Mouse (Mus musculus) kidney, embryonic 15.5 days (tissue): ENCODE measurements at regions not wholly inside any gene's neighbourhood (a gene's known extent, or its start where the extent isn't known, plus 50 kb on each side); places are given as distances from the start of the nearest gene placed in this dataset.

Experiments used
- ATAC-seq: fragments of 200-750 bp; cut with Nextera tagmentation; replicated peaks from 2 replicates; pipeline ENCODE4 v1.8.0; 2017; ENCODE audit warnings: moderate TSS enrichment; ENCODE audit not compliant: low FRiP score
- H3K27ac ChIP-seq: fragments of 300-500 bp; sonication (generic); 2 replicates; pipeline ENCODE4 v1.5.1; 2015; ENCODE audit warnings: mild to moderate bottlenecking, inconsistent platforms
- H3K27me3 ChIP-seq: fragments of 300-500 bp; sonication (generic); 2 replicates; pipeline ENCODE4 v1.6.1; 2015; ENCODE audit warnings: inconsistent platforms
- H3K36me3 ChIP-seq: fragments of 300-500 bp; sonication (generic); 2 replicates; pipeline ENCODE4 v1.6.1; 2015; ENCODE audit warnings: inconsistent platforms
- H3K4me1 ChIP-seq: fragments of 300-500 bp; sonication (generic); 2 replicates; pipeline ENCODE4 v1.6.1; 2015; ENCODE audit warnings: inconsistent platforms
- H3K4me2 ChIP-seq: fragments of 300-500 bp; sonication (generic); 2 replicates; pipeline ENCODE4 v1.6.1; 2015; ENCODE audit warnings: moderate library complexity, mild to moderate bottlenecking, inconsistent platforms
- H3K4me3 ChIP-seq: fragments of 300-500 bp; sonication (generic); replicated peaks from 2 replicates; pipeline ENCODE4 v1.5.1; 2015; ENCODE audit warnings: mild to moderate bottlenecking, inconsistent platforms
- H3K9ac ChIP-seq: fragments of 300-500 bp; sonication (generic); 2 replicates; pipeline ENCODE4 v1.6.1; 2015; ENCODE audit warnings: mild to moderate bottlenecking, inconsistent platforms
- H3K9me3 ChIP-seq: fragments of 300-500 bp; sonication (generic); replicated peaks from 2 replicates; pipeline ENCODE4 v1.6.1; 2016; ENCODE audit warnings: inconsistent platforms
- WGBS: fragments of 180-500 bp; shearing (Covaris S2); methylation state at CpG from one replicate; pipeline ENCODE4 v1.1.7; 2015; ENCODE audit warnings: mixed read lengths; 5-methylcytosine and 5-hydroxymethylcytosine counted together

DNA sequence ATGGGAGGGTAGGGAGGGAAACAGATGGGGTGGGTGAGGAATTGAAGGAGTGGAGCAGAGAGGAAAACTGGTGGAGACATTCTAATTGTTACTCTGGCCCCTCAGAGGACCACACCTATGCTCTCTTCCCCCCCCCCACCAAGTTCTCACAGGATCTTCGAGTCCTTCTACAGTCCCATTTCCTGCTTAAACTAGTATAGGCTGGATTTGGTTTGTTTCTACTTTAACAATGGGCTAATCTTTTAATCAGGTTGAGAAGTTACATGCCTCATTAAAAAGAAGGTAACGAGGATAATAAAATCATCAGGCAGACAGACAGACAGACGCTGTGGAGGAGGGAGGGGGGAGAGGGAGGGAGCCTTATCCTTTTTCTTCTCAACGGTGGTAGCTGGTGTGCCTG, 167.7 kb upstream of the Prok2 start:
- Histone ChIP-seq H3K27me3 (peaks cover 75% of the 10 kb centered on the region), H3K4me1 (peaks cover 12% of the 10 kb centered on the region; the same call in 1 of the 2 replicates), H3K36me3 (no peaks in the 10 kb centered on the region), H3K4me2 (no peak overlapping the region), H3K9me3 (no peaks in the 10 kb centered on the region), H3K4me3 (no peak overlapping the region), H3K27ac (no peak overlapping the region), H3K9ac (no peak overlapping the region)
- WGBS: 16% methylated on average over 4 of the region's 4 CpGs
- no peak for ATAC-seq

DNA sequence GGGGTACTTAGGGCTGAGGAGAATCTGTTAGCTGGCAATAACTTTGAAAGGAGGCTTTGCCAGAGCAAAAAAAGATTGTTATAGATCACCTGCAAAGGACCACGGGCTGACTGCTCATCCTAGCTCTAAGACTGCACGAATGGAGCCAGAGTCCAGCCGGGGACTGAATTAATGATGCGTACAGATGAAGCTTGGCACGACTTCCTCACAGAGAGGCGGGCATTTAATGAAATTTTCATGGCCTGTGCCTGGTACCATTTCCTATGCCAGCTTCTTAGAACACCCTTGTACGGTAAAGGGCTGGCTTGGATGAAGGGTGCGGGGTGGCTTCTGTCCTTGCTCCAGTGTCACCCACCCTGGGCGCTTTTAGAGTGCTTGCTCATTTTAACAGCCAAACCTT, 166.0 kb upstream of the Prok2 start:
- no peaks in the 10 kb centered on the region for H3K9me3 ChIP-seq
- H3K4me2 ChIP-seq: no peak overlapping the region
- H3K9ac ChIP-seq: no peak overlapping the region
- H3K4me1 ChIP-seq: peaks cover 12% of the 10 kb centered on the region; the same call in 1 of the 2 replicates
- H3K36me3 ChIP-seq: no peaks in the 10 kb centered on the region
- peaks cover 68% of the 10 kb centered on the region for H3K27me3 ChIP-seq
- WGBS: 70% methylated on average over 9 of the region's 9 CpGs
- no peak for ATAC-seq
- H3K27ac ChIP-seq: no peak overlapping the region
- no peak overlapping the region for H3K4me3 ChIP-seq

DNA sequence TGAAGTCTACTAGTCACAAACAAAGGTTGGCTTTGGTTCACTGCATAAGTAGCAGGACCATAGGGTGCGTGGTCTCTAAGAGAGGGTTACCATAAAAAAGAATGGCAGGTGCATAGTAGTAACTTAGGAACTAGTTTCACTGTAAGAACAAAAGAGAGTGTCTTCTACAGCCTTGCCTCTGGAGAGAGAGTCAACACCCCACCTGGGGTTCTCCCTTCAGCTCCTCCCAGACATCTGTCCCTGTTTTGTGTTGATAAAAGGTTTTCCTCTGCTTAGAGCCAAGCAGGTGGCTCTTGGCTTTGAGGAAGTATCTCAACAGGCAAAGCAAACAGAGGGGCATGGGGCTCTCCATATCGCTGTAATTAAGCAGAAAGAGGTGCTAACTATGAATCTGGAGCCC, 165.6 kb upstream of the Prok2 start:
- Histone ChIP-seq H3K4me2 (no peak overlapping the region), H3K36me3 (no peaks in the 10 kb centered on the region), H3K27me3 (peaks cover 64% of the 10 kb centered on the region), H3K4me1 (peaks cover 12% of the 10 kb centered on the region; the same call in 1 of the 2 replicates), H3K4me3 (no peak overlapping the region), H3K27ac (no peak overlapping the region), H3K9me3 (no peaks in the 10 kb centered on the region), H3K9ac (no peak overlapping the region)
- 74% methylated on average over 2 of the region's 2 CpGs for WGBS
- ATAC-seq: no peak

DNA sequence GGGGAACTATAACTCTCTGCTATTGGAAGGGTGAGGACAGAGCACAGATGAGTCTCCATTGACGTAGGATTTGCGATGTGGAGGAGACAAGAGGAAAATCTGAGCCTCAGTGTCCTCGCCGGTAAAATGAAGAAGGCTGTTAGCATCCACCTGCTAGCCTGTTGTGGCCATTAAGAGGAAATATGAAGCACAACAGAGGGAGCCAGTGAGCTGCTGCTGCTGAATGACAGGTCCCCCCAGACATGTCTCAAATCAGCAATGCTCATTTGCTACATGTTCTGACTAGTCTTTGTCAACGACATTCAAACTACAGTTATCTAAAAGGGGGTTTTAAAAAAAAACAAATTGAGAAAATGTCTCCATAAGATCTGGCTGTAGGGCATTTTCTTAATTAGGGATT, 164.6 kb upstream of the Prok2 start:
- 80% methylated on average over 5 of the region's 5 CpGs for WGBS
- ATAC-seq: no peak
- H3K36me3 ChIP-seq: no peaks in the 10 kb centered on the region
- H3K9ac ChIP-seq: no peak overlapping the region
- H3K27me3 ChIP-seq: peaks cover 59% of the 10 kb centered on the region
- H3K4me3 ChIP-seq: no peak overlapping the region
- H3K27ac ChIP-seq: no peak overlapping the region
- no peak overlapping the region for H3K4me2 ChIP-seq
- no peaks in the 10 kb centered on the region for H3K9me3 ChIP-seq
- H3K4me1 ChIP-seq: peaks cover 12% of the 10 kb centered on the region; the same call in 1 of the 2 replicates

DNA sequence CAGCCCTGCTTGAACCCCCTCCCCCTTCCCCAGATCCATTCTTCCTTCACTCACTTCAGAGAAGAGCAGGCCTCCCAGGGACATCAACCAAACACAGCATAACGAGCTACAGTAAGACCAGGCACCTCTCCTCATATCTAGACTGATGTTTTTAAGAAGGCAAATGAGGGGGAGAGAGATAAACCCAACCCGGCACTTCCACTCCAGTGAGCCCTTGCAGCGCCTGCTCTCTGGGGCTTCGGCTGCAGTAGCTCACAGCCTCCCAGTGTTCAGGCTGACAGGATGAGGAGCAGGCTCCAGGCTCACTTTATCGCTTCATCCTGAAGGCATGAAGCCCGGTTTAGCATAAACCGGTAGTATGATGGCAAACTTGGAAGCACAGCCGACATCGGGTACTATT, 162.9 kb upstream of the Prok2 start:
- H3K4me3 ChIP-seq: no peak overlapping the region
- no peak overlapping the region for H3K4me2 ChIP-seq
- no peak for ATAC-seq
- WGBS: 28% methylated on average over 9 of the region's 9 CpGs
- H3K9me3 ChIP-seq: no peaks in the 10 kb centered on the region
- peaks cover 10% of the 10 kb centered on the region for H3K4me1 ChIP-seq
- no peak overlapping the region for H3K9ac ChIP-seq
- peaks cover 53% of the 10 kb centered on the region for H3K27me3 ChIP-seq
- H3K27ac ChIP-seq: no peak overlapping the region
- H3K36me3 ChIP-seq: no peaks in the 10 kb centered on the region

DNA sequence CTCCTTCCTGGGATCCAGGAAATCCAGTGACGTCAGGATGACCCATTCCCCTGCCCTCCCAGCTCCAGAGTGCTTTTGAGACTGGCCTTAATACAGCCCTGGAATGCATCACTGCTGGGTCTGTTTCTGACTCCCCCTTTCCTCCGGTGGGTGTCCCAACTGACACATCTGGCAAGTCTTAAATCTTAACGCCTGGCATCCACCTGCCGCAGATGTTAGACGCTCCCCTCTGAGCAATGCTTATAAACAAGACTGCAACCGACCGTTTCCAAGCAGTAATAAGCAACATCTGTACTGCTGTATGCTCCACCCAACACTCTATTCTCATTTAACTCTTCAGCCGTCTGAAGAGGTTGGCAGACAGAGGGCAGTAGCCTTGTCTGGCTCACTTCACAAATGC, 161.7 kb upstream of the Prok2 start:
- no peaks in the 10 kb centered on the region for H3K9me3 ChIP-seq
- ATAC-seq: no peak
- no peak overlapping the region for H3K27ac ChIP-seq
- no peak overlapping the region for H3K4me2 ChIP-seq
- H3K4me1 ChIP-seq: peaks cover 17% of the 10 kb centered on the region
- 48% methylated on average over 8 of the region's 8 CpGs for WGBS
- H3K9ac ChIP-seq: no peak overlapping the region
- H3K36me3 ChIP-seq: no peaks in the 10 kb centered on the region
- H3K27me3 ChIP-seq: peaks cover 53% of the 10 kb centered on the region
- H3K4me3 ChIP-seq: no peak overlapping the region

DNA sequence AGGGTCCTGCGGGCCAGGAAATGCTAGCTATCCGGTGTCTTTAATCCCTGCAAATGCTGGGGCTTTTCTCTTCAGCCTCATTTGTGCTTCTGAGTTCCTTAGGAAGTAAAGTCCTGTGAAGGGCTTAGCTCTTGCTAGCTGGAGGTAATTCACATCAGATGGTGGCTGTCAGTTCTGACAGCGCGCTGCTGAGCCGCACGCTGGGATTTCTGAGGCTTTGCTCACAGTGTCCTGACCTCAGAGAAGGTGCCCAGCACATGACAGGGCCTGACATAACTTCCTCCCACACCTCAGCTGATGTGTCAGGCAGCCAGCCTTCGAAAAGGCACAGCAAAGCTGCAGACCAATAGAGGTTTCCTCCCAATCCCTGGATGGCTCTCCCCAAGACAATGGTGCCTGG, 158.6 kb upstream of the Prok2 start:
- Histone ChIP-seq H3K4me1 (peaks cover 17% of the 10 kb centered on the region), H3K9me3 (no peaks in the 10 kb centered on the region), H3K9ac (no peak overlapping the region), H3K27ac (no peak overlapping the region), H3K4me2 (no peak overlapping the region), H3K36me3 (no peaks in the 10 kb centered on the region), H3K27me3 (peaks cover 37% of the 10 kb centered on the region), H3K4me3 (no peak overlapping the region)
- 14% methylated on average over 7 of the region's 7 CpGs for WGBS
- ATAC-seq: no peak

DNA sequence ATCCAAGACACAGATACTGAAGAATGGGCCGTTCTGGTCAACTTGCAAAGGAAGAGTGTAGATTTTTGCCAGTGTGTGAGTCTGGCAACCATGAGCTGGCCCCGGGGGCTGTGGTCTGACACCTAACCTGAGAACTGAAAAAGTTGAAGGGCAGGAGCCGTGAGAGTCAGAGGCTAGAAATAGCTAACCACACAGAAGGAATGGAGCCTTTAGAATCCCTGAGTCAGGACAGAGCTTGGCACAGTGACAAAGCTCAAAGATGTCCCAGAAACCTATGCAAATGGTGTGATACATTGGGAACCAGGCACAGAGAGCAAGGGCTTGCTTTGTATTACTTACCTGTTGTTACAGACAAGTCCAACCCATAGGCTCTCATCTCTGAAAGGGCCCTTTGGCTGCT, 157.9 kb upstream of the Prok2 start:
- Histone ChIP-seq H3K27me3 (peaks cover 31% of the 10 kb centered on the region), H3K4me3 (no peak overlapping the region), H3K4me2 (no peak overlapping the region), H3K36me3 (no peaks in the 10 kb centered on the region), H3K9me3 (no peaks in the 10 kb centered on the region), H3K9ac (no peak overlapping the region), H3K4me1 (peaks cover 14% of the 10 kb centered on the region), H3K27ac (no peak overlapping the region)
- no peak for ATAC-seq
- 69% methylated on average over 3 of the region's 3 CpGs for WGBS

DNA sequence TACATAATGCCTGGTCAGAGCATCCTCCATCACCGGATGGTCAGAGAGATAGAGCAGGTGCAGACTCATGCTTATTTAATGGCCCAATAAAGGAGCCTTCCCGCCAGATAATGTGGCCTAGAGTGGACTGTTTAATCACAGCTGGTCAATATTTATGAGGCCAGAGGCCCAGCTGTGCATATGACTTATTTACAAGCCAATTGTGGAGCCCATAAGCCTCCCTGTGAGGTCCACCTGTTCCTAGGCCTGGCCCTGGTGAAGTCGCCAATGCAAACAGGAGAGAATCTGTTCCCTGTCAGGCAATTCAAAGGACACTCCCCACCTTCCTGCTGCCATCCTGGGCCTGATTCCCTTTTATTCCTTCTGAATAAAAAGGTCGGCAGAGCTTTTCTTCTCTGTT, 155.4 kb upstream of the Prok2 start:
- H3K9ac ChIP-seq: no peak overlapping the region
- H3K27ac ChIP-seq: no peak overlapping the region
- H3K4me3 ChIP-seq: no peak overlapping the region
- H3K4me2 ChIP-seq: no peak overlapping the region
- no peak for ATAC-seq
- H3K9me3 ChIP-seq: no peaks in the 10 kb centered on the region
- WGBS: 56% methylated on average over 4 of the region's 4 CpGs
- H3K36me3 ChIP-seq: no peaks in the 10 kb centered on the region
- H3K4me1 ChIP-seq: peaks cover 13% of the 10 kb centered on the region
- peaks cover 19% of the 10 kb centered on the region for H3K27me3 ChIP-seq

DNA sequence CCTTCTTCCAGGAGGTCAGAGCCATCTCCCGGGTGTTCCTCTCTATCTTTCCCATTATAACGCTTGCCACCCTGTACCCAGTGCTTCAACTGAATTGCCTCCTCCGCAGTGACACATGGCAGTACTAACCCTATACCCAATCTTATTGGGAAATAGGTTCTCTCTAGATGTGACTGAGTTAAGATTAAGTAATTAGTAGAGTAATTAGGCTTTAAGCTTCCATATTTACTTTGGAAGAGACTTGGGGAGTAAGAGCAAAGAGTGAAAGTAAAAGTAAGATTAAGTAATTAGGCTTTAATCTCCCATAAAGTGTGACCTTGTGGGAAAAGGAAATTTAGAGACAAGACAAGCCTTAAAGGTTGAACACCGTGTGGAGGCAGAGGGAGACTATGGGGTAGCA, 148.7 kb upstream of the Prok2 start:
- no peaks in the 10 kb centered on the region for H3K4me1 ChIP-seq
- no peaks in the 10 kb centered on the region for H3K9me3 ChIP-seq
- no peaks in the 10 kb centered on the region for H3K27me3 ChIP-seq
- WGBS: 84% methylated on average over 4 of the region's 4 CpGs
- no peaks in the 10 kb centered on the region for H3K36me3 ChIP-seq
- no peak overlapping the region for H3K9ac ChIP-seq
- H3K4me3 ChIP-seq: no peak overlapping the region
- no peak for ATAC-seq
- no peak overlapping the region for H3K4me2 ChIP-seq
- no peak overlapping the region for H3K27ac ChIP-seq

DNA sequence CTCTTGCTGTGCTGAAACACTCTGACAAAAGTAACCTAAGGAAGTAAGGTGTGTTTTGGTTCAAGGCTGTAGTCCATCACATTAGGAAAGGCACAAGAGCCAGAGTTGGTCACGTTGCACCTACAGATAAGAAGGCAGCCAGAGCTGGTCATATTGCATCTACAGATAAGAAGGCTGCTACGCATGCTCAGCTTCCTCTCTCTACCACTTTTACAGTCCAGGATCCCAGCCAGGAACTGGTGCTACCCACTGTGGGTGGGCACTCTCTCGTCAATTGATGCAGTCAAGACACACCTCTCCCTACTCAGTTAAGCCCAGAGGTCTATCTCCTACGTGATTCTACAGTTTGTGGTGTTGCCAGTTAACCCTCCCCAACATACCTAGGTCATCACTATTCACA, 147.8 kb upstream of the Prok2 start:
- WGBS: 73% methylated on average over 4 of the region's 4 CpGs
- no peak overlapping the region for H3K4me2 ChIP-seq
- H3K4me1 ChIP-seq: no peaks in the 10 kb centered on the region
- no peak overlapping the region for H3K9ac ChIP-seq
- H3K9me3 ChIP-seq: no peaks in the 10 kb centered on the region
- no peak overlapping the region for H3K4me3 ChIP-seq
- no peak for ATAC-seq
- H3K36me3 ChIP-seq: no peaks in the 10 kb centered on the region
- no peak overlapping the region for H3K27ac ChIP-seq
- H3K27me3 ChIP-seq: no peaks in the 10 kb centered on the region

DNA sequence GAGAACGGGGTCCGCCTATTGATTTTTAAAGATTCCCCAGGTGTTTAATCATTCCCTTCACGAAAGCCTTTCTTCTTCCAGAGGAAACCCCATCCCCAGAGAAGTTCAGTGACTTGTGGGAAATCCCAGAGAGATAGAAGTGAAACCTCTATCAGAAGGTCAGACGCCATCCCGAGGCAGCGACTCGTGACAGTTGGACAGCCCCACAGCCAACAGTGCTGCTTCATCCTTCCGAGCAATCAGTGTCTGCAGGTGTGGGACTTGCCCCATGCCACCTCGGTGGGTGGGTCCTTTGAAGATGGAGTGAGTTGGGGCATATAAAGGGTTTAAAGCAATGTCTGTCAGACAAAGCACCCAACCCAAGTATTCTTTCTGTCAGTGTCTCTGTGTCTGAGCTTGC, 139.9 kb upstream of the Prok2 start:
- Histone ChIP-seq H3K4me2 (no peak overlapping the region), H3K27ac (no peak overlapping the region), H3K4me3 (no peak overlapping the region), H3K9me3 (no peaks in the 10 kb centered on the region), H3K4me1 (no peaks in the 10 kb centered on the region), H3K36me3 (no peaks in the 10 kb centered on the region), H3K27me3 (no peaks in the 10 kb centered on the region), H3K9ac (no peak overlapping the region)
- no peak for ATAC-seq
- WGBS: 65% methylated on average over 9 of the region's 9 CpGs

DNA sequence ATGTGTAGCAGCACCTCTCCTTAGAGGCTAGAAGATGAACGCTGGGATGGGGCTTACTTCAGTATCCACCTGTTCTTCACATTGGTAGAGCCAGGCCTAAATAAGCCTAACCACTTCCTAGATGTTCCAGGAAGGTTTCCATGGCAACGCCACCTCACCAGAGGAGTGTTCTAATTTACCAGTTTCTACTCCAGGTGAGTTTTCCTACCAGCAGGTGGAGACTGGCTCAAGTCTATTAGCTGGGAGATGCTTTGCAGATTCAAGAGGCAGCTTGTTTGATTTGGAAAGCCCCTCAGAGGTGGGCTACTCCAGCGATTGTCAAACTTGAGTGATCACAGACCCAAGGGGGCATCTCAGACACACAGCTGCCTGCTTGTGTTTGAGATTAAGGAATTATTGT, 138.8 kb upstream of the Prok2 start:
- no peak overlapping the region for H3K9ac ChIP-seq
- no peaks in the 10 kb centered on the region for H3K27me3 ChIP-seq
- no peaks in the 10 kb centered on the region for H3K4me1 ChIP-seq
- WGBS: 61% methylated on average over 3 of the region's 3 CpGs
- no peak overlapping the region for H3K4me3 ChIP-seq
- no peaks in the 10 kb centered on the region for H3K9me3 ChIP-seq
- no peak overlapping the region for H3K4me2 ChIP-seq
- no peak overlapping the region for H3K27ac ChIP-seq
- ATAC-seq: no peak
- H3K36me3 ChIP-seq: no peaks in the 10 kb centered on the region
